Mouse (Mus musculus) megakaryocyte, embryonic 14.5 days (primary cell): Measurements from ENCODE around the gene Palm3.

Experiments used
- FLI1 ChIP-seq: IDR thresholded peaks from 2 replicates; pipeline ENCODE4 v1.6.1; 2012; ENCODE audit warnings: low read length, inconsistent platforms, mixed read lengths
- GATA1 ChIP-seq: IDR thresholded peaks from 3 replicates; pipeline ENCODE4 v1.6.1; 2012; ENCODE audit warnings: mixed read lengths, low read length, inconsistent platforms, borderline replicate concordance

DNA sequence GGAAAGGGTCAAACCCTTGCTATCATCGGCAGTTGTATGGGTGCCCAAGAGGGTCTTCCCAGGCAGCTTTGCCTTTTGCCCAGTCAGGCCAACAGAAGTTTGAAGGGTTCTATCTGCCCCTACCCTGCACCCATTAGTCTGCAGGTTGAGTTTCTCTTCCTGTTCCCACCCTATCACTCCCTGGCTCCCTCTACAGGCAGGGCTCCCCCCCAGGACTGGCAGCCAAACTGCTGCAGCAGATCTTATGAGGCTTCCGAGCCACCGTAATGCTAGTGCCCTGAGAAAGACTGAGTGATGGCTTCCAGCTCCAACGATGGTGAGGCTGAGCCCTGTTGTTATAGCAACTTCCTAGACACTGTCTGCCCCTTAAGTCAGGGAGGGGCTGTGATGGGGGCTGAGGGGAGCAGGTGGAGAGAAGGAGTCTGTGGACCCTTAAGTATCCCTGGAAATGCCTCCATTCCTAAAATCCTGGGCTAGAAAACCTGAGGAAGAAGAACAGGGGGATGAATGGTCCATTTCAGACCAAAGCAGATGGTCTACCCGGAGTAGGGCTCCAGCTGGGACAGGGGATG is 44.4 kb upstream of the Palm3 start:
- TF ChIP-seq FLI1 (no peak), GATA1 (no peak)
